Mouse (Mus musculus): Measurements from ENCODE around the gene Kmo.

DNA sequence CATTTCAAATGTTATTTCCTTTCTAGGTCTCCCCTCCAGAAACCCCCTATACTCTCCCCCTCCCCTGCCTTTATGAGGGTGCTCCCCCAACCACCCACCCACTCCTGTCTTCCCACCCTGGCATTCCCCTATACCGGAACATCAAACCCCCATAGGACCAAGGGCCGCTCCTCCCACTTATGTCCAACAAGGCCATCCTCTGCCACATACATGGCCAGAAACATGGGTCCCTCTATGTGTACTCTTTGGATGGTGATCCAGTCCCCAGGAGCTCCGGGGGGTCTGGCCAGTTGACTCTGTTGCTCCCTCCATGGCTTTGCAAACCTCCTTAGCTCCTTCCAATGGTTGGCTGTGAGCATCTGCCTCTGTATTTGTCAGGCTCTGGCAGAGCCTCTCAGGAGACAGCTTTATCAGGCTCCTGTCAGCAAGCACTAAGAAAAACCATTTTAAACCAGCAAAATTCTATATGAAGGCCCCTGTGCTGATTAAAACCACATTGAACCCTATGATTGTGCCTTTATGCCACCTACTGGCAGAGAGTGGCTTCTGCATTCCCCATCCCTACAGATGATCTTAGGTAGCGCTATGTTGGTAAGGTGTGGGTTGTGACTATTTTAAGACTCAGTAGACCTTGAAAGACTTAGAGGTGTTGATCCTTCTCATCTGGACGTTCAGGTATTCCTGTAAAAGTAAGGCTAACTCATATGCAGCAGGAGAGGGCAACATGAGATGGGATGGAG, 48.7 kb downstream of the Kmo start:
- TF ChIP-seq POLR2A (IDR thresholded peaks at IDR 0.05; ENCODE audit: extremely low read depth, insufficient read depth, low read length), result no peak
- peak; percentile 35; the same call in 1 of the 2 replicates for TF ChIP-seq CTCF (IDR thresholded peaks at IDR 0.05; ENCODE audit: low read depth, low read length)

All from liver, adult 2 months (tissue).